Mouse (Mus musculus) liver, embryonic 16.5 days (tissue): ENCODE measurements around the gene Tedc1. TPM values are rescaled to one million over a fixed set of nuclear protein-coding genes. Genes with fewer than 3 reads are reported as not detected.
A peak's percentile ranks its signal among the peaks of the same experiment; 100 is the strongest.

Experiments used
- ATAC-seq: fragments of 200-750 bp; cut with Nextera tagmentation; 2 replicates; pipeline ENCODE4 v1.8.0; 2017; ENCODE audit warnings: low read depth, mild to moderate bottlenecking, moderate number of reproducible peaks, moderate library complexity
- H3K27ac ChIP-seq: fragments of 300-500 bp; sonication (generic); 2 replicates; pipeline ENCODE4 v1.5.1; 2014; ENCODE audit warnings: mild to moderate bottlenecking, low read length
- H3K27me3 ChIP-seq: fragments of 300-500 bp; sonication (generic); 2 replicates; pipeline ENCODE4 v1.6.1; 2014; ENCODE audit warnings: low read depth, low read length, mixed read lengths; ENCODE audit not compliant: control insufficient read depth, insufficient read depth
- H3K36me3 ChIP-seq: fragments of 300-500 bp; sonication (generic); 2 replicates; pipeline ENCODE4 v1.6.1; 2014; ENCODE audit warnings: mild to moderate bottlenecking; ENCODE audit not compliant: control insufficient read depth, insufficient read depth
- H3K4me1 ChIP-seq: fragments of 300-500 bp; sonication (generic); 2 replicates; pipeline ENCODE4 v1.6.1; 2014; ENCODE audit warnings: low read depth, low read length, mixed read lengths; ENCODE audit not compliant: control insufficient read depth
- H3K4me2 ChIP-seq: fragments of 300-500 bp; sonication (generic); 2 replicates; pipeline ENCODE4 v1.6.1; 2014; ENCODE audit warnings: low read depth, low read length, mixed read lengths
- H3K4me3 ChIP-seq: fragments of 300-500 bp; sonication (generic); 2 replicates; pipeline ENCODE4 v1.5.1; 2014; ENCODE audit warnings: low read depth, mild to moderate bottlenecking, low read length
- H3K9ac ChIP-seq: fragments of 300-500 bp; sonication (generic); 2 replicates; pipeline ENCODE4 v1.6.1; 2014; ENCODE audit warnings: low read depth, low read length
- H3K9me3 ChIP-seq: fragments of 300-500 bp; sonication (generic); replicated peaks from 2 replicates; pipeline ENCODE4 v1.6.1; 2016; ENCODE audit warnings: low read length; ENCODE audit not compliant: control insufficient read depth
- WGBS: fragments of 180-500 bp; shearing (Covaris S2); extraction: QIAGEN DNeasy Blood & Tissue Kit; methylation state at CpG from one replicate; pipeline ENCODE4 v1.1.7; 2014; ENCODE audit not compliant: insufficient replicate concordance; 5-methylcytosine and 5-hydroxymethylcytosine counted together
- polyA plus RNA-seq: library from polyadenylated mRNA; unstranded; fragments of >200 nt; fragmentation: Nextera tagmentation; extraction: Ambion mirVana; gene quantifications from 2 replicates; pipeline ENCODE4 v1.2.1, GENCODE M21; 2015

The Tedc1 gene
- 9.1 and 9.2 TPM in 2 replicates for polyA plus RNA-seq

GRCm38 (mm10) chr12:113155887-113156539, at the start of gene Tedc1:
TSS of gene Tedc1 (plus strand) at chr12:113156421.
- Histone ChIP-seq H3K27ac (peak within 1 kb of the TSS; percentile 75), H3K4me3 (peak within 1 kb of the TSS; percentile 84), H3K4me1 (peaks cover 35% of the 10 kb centered on the region), H3K27me3 (peaks cover 19% of the 10 kb centered on the region), H3K9me3 (no peaks in the 10 kb centered on the region), H3K36me3 (no peaks in the 10 kb centered on the region), H3K9ac (peak within 1 kb of the TSS; percentile 87), H3K4me2 (peak within 1 kb of the TSS; percentile 95)
- under 1% methylated on average over 46 of the region's 46 CpGs for WGBS
- ATAC-seq: peak; percentile 96

DNA sequence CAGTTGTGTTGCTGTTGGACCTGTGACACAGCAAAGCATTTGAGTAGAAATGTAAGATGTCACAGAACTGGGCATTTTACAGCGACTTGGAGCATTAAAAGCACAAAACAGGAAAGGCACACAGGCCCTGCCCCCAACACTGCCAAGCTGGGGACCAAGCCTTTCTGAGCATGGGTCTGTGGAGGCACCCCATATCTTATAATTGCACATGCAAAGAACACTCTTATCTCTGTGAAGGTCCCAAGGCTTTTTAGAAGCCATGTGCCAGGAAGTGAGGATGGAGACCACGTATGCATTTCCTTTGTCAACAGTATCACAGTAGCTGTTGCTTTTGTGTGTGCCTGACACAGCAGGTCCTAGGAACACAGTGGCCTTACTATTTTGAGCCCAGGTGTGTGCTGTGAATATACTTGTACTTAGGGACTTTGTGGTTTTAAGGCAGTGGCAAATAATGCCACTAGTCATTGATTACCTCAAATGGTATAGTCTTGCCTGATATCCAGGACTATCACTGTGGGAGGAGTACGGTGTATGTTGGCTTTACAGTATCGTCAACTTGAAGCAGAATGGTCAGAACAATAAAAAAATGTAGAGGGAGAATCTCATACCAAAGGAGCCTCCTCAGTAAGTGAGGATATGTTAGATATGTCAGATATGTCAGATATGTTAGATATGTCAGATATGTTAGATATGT, 48.6 kb upstream of the Tedc1 start:
- no peaks in the 10 kb centered on the region for H3K9me3 ChIP-seq
- H3K27me3 ChIP-seq: no peaks in the 10 kb centered on the region
- WGBS: 20% methylated on average over 4 of the region's 4 CpGs
- H3K4me1 ChIP-seq: peaks cover 66% of the 10 kb centered on the region
- peak overlapping the region; percentile 2 for H3K9ac ChIP-seq
- H3K4me3 ChIP-seq: 0 out of 2 replicates have a peak overlapping the region, but pooled peaks have one; percentile 8
- H3K36me3 ChIP-seq: no peaks in the 10 kb centered on the region
- ATAC-seq: peak; percentile 93
- H3K27ac ChIP-seq: peak overlapping the region; percentile 91
- H3K4me2 ChIP-seq: peak overlapping the region; percentile 57

DNA sequence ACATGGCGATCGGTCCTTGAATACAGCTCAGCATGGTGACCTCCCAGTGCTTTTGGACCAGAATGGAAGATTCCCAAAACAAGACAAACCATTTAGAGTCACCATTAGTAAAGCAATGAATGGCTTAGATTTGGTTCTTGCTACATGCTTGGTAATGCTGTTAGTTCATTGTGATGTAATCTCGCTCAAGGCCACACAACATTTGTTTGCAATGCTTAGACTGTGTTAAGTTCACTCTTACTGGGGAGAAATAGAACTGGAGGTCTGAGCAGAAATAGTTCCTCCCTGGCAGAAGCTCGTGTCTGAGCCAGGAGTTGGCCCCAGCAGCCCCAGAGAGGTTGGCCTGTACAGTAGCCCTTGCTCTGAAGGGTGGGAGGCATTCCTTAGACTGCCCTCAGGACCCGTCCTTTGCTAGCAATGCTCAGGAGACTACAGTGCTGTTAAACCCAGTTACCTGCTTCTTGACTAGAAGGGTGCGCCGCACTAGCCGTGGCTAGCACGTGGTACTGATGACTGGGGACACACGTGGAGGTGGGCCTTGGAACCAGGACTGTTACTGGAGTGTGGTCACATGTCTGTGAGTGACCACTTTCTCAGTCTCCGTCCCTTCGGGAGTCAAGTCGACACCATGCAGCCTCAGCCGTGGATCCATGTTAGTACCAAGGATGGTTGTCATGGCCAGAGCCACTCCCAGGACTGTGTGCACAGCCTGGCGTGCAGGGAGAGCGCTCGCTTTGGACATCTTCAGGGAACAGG, 47.5 kb upstream of the Tedc1 start:
- no peak overlapping the region for H3K4me3 ChIP-seq
- no peaks in the 10 kb centered on the region for H3K27me3 ChIP-seq
- no peak overlapping the region; the same call in none of the 2 replicates for H3K9ac ChIP-seq
- H3K9me3 ChIP-seq: no peaks in the 10 kb centered on the region
- H3K36me3 ChIP-seq: no peaks in the 10 kb centered on the region
- 82% methylated on average over 17 of the region's 17 CpGs for WGBS
- no peak for ATAC-seq
- H3K4me1 ChIP-seq: peaks cover 56% of the 10 kb centered on the region
- H3K27ac ChIP-seq: peak overlapping the region; percentile 91
- H3K4me2 ChIP-seq: no peak overlapping the region

DNA sequence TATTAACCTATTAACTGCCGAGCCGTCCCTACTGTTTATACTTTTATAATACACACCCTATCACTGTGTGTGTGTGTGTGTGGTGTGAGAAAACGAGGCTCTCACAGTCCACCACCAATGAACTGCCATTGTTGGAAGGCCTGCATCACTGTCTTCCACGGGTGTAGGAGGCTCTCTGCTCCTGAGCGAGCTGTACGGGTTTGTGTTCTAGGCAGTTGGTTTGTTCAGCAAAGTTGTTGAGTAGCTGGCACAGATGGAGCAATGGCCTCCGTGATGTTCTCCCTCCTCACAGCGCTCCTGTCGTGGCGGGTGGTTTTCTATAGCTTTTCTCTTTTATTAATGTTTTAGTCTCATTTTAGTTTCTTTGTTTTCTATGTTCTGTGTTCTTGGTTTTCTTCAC, 46.4 kb upstream of the Tedc1 start:
- no peaks in the 10 kb centered on the region for H3K36me3 ChIP-seq
- peaks cover 45% of the 10 kb centered on the region for H3K4me1 ChIP-seq
- H3K27ac ChIP-seq: no peak overlapping the region
- H3K9me3 ChIP-seq: no peaks in the 10 kb centered on the region
- no peak for ATAC-seq
- no peak overlapping the region for H3K4me2 ChIP-seq
- H3K9ac ChIP-seq: no peak overlapping the region
- no peak overlapping the region for H3K4me3 ChIP-seq
- 84% methylated on average over 10 of the region's 10 CpGs for WGBS
- H3K27me3 ChIP-seq: no peaks in the 10 kb centered on the region

DNA sequence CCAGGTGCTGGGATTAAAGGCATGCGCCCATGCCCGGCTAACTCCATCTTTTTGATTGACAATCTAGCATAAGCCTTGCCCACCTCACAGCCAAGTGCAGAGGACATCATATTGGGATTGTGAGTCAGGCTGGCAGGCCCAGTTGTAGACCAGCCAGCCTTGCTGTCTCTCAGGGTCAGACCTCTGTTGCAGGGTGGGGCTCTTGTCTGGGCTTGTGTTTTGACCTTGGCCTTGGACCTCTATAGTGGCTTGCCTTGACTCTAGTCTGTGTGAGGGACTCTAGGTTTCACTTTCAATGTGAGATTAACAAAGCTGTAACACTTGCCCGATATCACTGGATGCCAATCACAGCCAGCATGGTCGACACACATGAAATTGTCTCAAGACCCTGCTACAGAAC, 42.1 kb upstream of the Tedc1 start:
- H3K27me3 ChIP-seq: no peaks in the 10 kb centered on the region
- H3K4me1 ChIP-seq: peaks cover 9% of the 10 kb centered on the region
- peaks cover 7% of the 10 kb centered on the region for H3K36me3 ChIP-seq
- H3K9ac ChIP-seq: no peak overlapping the region
- no peak overlapping the region for H3K27ac ChIP-seq
- H3K4me3 ChIP-seq: no peak overlapping the region
- no peaks in the 10 kb centered on the region for H3K9me3 ChIP-seq
- ATAC-seq: no peak
- no peak overlapping the region for H3K4me2 ChIP-seq
- 81% methylated on average over 4 of the region's 4 CpGs for WGBS

DNA sequence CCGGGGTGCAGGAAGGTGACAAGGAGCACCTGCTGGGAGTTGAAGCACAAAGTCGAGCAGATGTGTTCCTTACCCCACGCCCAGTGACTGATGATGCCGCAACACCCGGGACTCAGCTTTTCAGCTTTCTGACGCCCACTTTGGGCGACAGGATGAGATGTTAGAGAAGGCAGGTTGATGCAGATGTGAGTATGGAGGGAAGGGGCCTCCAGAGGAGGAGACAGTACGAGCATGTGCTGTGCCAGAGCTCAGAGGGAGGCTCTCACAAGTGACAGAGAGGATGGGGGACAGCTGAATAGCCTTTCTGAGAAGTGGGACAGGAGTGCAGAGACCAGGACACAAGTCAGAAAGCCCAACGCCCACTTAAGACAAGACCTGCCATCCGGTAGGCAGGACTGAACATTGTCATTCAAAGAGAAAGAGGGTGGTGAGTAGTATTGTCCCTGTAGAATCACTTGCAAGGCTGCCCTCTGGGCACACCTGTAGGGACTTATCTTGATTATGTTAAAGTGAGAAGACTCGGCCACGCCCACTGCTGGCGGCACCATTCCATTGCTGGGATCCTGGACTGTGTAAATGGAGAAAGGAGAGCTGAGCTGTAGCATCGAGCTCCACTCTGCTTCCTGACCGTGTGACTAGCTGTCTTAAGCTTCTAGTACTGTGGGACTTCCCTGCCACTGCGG, 41.2 kb upstream of the Tedc1 start:
- Histone ChIP-seq H3K4me2 (no peak overlapping the region), H3K27ac (no peak overlapping the region), H3K9me3 (no peaks in the 10 kb centered on the region), H3K4me3 (no peak overlapping the region), H3K9ac (no peak overlapping the region), H3K36me3 (peaks cover 8% of the 10 kb centered on the region), H3K4me1 (peaks cover 5% of the 10 kb centered on the region), H3K27me3 (no peaks in the 10 kb centered on the region)
- no peak for ATAC-seq
- 74% methylated on average over 16 of the region's 16 CpGs for WGBS

DNA sequence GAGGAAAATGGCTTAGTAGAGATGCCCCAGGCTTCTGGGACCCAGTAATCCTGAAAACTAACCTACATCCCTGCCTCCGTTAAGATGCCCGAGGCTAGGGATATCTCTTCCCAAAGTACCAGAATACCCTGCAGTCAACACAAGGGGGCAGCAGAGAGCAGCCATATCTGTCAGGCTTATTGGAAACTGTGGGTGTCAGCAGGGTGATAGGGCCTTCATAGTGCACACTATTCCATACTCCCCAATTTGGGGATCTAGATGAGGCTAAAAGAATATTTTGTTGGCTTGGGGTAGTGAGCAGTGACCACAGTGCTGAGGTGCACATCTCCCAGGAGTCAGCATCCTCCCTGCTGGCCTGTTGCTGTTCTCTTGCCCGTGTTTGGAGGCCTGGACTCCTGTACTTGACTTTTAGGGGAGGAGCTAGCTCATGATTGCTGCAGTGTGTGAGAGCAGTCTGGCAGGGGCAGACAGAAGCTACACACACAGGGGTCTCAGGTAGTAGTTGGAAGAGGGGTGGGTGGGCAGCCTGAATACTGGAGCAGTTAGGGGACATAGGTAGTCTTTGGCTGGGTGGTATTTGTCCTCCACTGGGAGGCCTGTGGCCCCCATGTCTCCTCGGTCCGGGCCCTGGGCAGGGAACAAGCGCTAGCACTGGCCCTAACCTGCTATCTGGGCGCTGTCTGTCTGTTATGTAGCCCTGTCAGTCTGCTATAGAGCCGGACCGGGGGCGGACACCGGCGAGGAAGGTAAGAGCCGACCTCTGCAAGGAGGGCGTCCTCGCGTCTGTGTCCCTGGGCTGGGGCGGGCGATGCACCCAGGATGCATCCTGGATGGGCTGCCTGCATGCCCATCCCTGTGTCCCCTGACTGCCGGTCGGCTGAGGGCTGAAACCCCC, 36.5 kb upstream of the Tedc1 start:
- peak; percentile 52 for ATAC-seq
- H3K4me1 ChIP-seq: no peaks in the 10 kb centered on the region; the same call in 1 of the 2 replicates
- H3K9me3 ChIP-seq: no peaks in the 10 kb centered on the region
- peaks cover 42% of the 10 kb centered on the region for H3K36me3 ChIP-seq
- H3K4me2 ChIP-seq: no peak overlapping the region
- H3K4me3 ChIP-seq: no peak overlapping the region
- WGBS: 81% methylated on average over 20 of the region's 20 CpGs
- no peaks in the 10 kb centered on the region for H3K27me3 ChIP-seq
- no peak overlapping the region for H3K27ac ChIP-seq
- H3K9ac ChIP-seq: no peak overlapping the region

- Histone ChIP-seq H3K4me2 (no peak overlapping the region), H3K9ac (no peak overlapping the region), H3K36me3 (peaks cover 64% of the 10 kb centered on the region), H3K9me3 (no peaks in the 10 kb centered on the region), H3K27ac (no peak overlapping the region), H3K4me3 (no peak overlapping the region), H3K4me1 (no peaks in the 10 kb centered on the region; the same call in 1 of the 2 replicates), H3K27me3 (no peaks in the 10 kb centered on the region)
- 62% methylated on average over 6 of the region's 6 CpGs for WGBS
- ATAC-seq: peak; percentile 19; the same call in 1 of the 2 replicates
Observed at GRCm38 (mm10) chr12:113124726-113125125, 31.5 kb upstream of the Tedc1 start.
